ENCODE assay signal across 20 mouse cellular contexts in the genomic region with DNA sequence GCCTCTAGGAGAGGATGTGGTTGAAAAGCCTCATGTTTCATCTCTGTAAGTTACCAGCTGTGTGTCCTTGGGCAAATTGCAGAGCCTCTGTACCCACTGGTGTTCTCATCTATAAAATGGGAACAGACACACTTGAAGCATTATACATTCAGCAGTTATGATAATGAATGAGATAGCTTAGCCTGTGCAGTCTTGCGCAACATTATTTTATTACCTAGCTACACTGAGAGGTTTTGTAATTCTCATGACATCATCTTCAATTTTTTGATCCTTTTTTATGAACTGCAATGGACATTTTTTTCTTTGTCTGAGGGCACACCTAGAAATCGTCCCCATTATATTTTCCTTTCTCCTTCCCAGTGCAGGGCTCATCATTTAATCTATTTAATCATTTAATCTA.
DNase-seq lines count a peak whose midpoint lies in the region; ATAC-seq and TF ChIP-seq lines count a peak whose summit lies in the region.
"Had no signal": no experiment of that assay in that cellular context is flagged by ENCODE, and none has a peak within 500 bp of the region (broad histone marks: within the 10 kb centered on the region; RNA-seq: fewer than 3 reads in every experiment).

No protein-coding gene starts in this region.

- no peaks in the 10 kb centered on the region for H3K36me3 ChIP-seq in forebrain, embryonic 16.5 days (ENCODE audit: control insufficient read depth, insufficient read depth)
- H3K36me3 ChIP-seq in forebrain, embryonic 12.5 days (replicated peaks) = no peaks in the 10 kb centered on the region
- H3K36me3 ChIP-seq in C2C12 (ENCODE audit: control insufficient read depth, insufficient read depth) = no peaks in the 10 kb centered on the region
- H3K36me3 ChIP-seq in heart, embryonic 12.5 days = no peaks in the 10 kb centered on the region
- H3K36me3 ChIP-seq: embryonic facial prominence, embryonic 13.5 days; embryonic facial prominence, embryonic 15.5 days had no signal

- no peaks in the 10 kb centered on the region for H3K79me3 ChIP-seq in C2C12 (ENCODE audit: low read depth)

- no peaks in the 10 kb centered on the region for H3K9me3 ChIP-seq in forebrain, embryonic 16.5 days (ENCODE audit: control insufficient read depth, low read length)
- no peaks in the 10 kb centered on the region for H3K9me3 ChIP-seq in forebrain, embryonic 12.5 days
- H3K9me3 ChIP-seq in heart, embryonic 12.5 days (replicated peaks) = no peaks in the 10 kb centered on the region
- H3K9me3 ChIP-seq: embryonic facial prominence, embryonic 13.5 days; embryonic facial prominence, embryonic 15.5 days had no signal

- H3K9ac ChIP-seq in forebrain, embryonic 16.5 days (replicated peaks; ENCODE audit: low read depth, low read length) = no peak overlapping the region
- H3K9ac ChIP-seq in forebrain, embryonic 12.5 days = no peak overlapping the region
- H3K9ac ChIP-seq in heart, embryonic 12.5 days = no peak overlapping the region
- H3K9ac ChIP-seq: embryonic facial prominence, embryonic 13.5 days; embryonic facial prominence, embryonic 15.5 days had no signal

- no peak for TF ChIP-seq CTCF in C2C12 (IDR thresholded peaks at IDR 0.05; ENCODE audit: control insufficient read depth, insufficient read depth, insufficient read length)

- WGBS in forebrain, embryonic 16.5 days = 81% methylated on average over 2 of the region's 2 CpGs
- WGBS in forebrain, embryonic 12.5 days = 87% methylated on average over 2 of the region's 2 CpGs
- WGBS in heart, embryonic 12.5 days = 73% methylated on average over 2 of the region's 2 CpGs

- no peaks in the 10 kb centered on the region for H3K79me2 ChIP-seq in C2C12 (ENCODE audit: control insufficient read depth, insufficient read depth)

- H3K4me2 ChIP-seq in forebrain, embryonic 16.5 days (ENCODE audit: low read length) = no peak overlapping the region
- no peak overlapping the region for H3K4me2 ChIP-seq in forebrain, embryonic 12.5 days
- H3K4me2 ChIP-seq in heart, embryonic 12.5 days = no peak overlapping the region
- H3K4me2 ChIP-seq: embryonic facial prominence, embryonic 13.5 days; embryonic facial prominence, embryonic 15.5 days had no signal

- H3ac ChIP-seq in C2C12 (ENCODE audit: control insufficient read depth, insufficient read length, low read depth) = no peak overlapping the region

- no peak overlapping the region for H3K27ac ChIP-seq in forebrain, embryonic 16.5 days (ENCODE audit: low read length)
- no peak overlapping the region for H3K27ac ChIP-seq in forebrain, embryonic 12.5 days
- no peak overlapping the region for H3K27ac ChIP-seq in heart, embryonic 12.5 days (ENCODE audit: poor library complexity, severe bottlenecking)
- H3K27ac ChIP-seq: embryonic facial prominence, embryonic 13.5 days; embryonic facial prominence, embryonic 15.5 days had no signal

- peak; percentile 8 for DNase-seq in 416B (ENCODE audit: low read depth)
- no peak for DNase-seq in thymus, postnatal 25 days
- DNase-seq: adrenal gland, adult 2 months; adrenal gland, postnatal 10 days; adrenal gland, postnatal 25 days; B cell, adult 2 months; cerebellum, adult 11 months; cerebellum, adult 18-20 months; cerebellum, adult 8-10 months; cerebellum, adult 9-11 months; cerebellum, postnatal 14 days; cerebellum, postnatal 36 days; embryo, embryonic 11 days had no signal

- H3K27me3 ChIP-seq in forebrain, embryonic 16.5 days (replicated peaks; ENCODE audit: control insufficient read depth, insufficient read depth, low read length) = no peaks in the 10 kb centered on the region
- H3K27me3 ChIP-seq in forebrain, embryonic 12.5 days = no peaks in the 10 kb centered on the region
- H3K27me3 ChIP-seq in C2C12 (ENCODE audit: control insufficient read depth, insufficient read depth, insufficient read length) = no peaks in the 10 kb centered on the region
- 0 out of 2 replicates have a peak, but pooled peaks cover 10% of the 10 kb centered on the region for H3K27me3 ChIP-seq in heart, embryonic 12.5 days (replicated peaks)
- H3K27me3 ChIP-seq: embryonic facial prominence, embryonic 13.5 days; embryonic facial prominence, embryonic 15.5 days had no signal

- peak; percentile 13; the same call in 1 of the 2 replicates for ATAC-seq in forebrain, embryonic 16.5 days
- no peak for ATAC-seq in forebrain, embryonic 12.5 days (ENCODE audit: low FRiP score)
- no peak for ATAC-seq in heart, embryonic 12.5 days (ENCODE audit: insufficient number of reproducible peaks, low FRiP score)

- no peaks in the 10 kb centered on the region; the same call in 1 of the 2 replicates for H3K4me1 ChIP-seq in forebrain, embryonic 16.5 days (replicated peaks; ENCODE audit: control insufficient read depth, insufficient read depth, low read length)
- no peaks in the 10 kb centered on the region for H3K4me1 ChIP-seq in forebrain, embryonic 12.5 days
- no peaks in the 10 kb centered on the region for H3K4me1 ChIP-seq in heart, embryonic 12.5 days (replicated peaks)
- H3K4me1 ChIP-seq: embryonic facial prominence, embryonic 15.5 days had no signal

- H3K4me3 ChIP-seq in forebrain, embryonic 16.5 days (replicated peaks; ENCODE audit: low read length) = no peak overlapping the region
- no peak overlapping the region for H3K4me3 ChIP-seq in forebrain, embryonic 12.5 days (replicated peaks)
- no peak overlapping the region for H3K4me3 ChIP-seq in C2C12 (ENCODE audit: insufficient read depth, poor library complexity, severe bottlenecking)
- no peak overlapping the region for H3K4me3 ChIP-seq in heart, embryonic 12.5 days
- H3K4me3 ChIP-seq: embryonic facial prominence, embryonic 13.5 days; embryonic facial prominence, embryonic 15.5 days; erythroblast, embryonic 14.5 days had no signal

TF ChIP-seq in C2C12, 6 proteins besides CTCF, POLR2A, EP300 and RAD21:
- peak; percentile 85 for TF ChIP-seq CEBPB (IDR thresholded peaks at IDR 0.05; ENCODE audit: low read depth)
- TF ChIP-seq MYOG (IDR thresholded peaks at IDR 0.05; ENCODE audit: control insufficient read depth, extremely low read depth, insufficient read length) = no peak
- TF ChIP-seq MYOD1 (IDR thresholded peaks at IDR 0.05; ENCODE audit: control insufficient read depth, insufficient read length, low read depth) = no peak
